Mouse (Mus musculus) heart, embryonic 10.5 days (tissue): ENCODE results near the gene Cacng4. TPM values are rescaled to one million over a fixed set of nuclear protein-coding genes. Genes with fewer than 3 reads are reported as not detected.

ENCODE experiments used
- DNase-seq: peaks from one replicate; pipeline ENCODE4 v3.0.0-alpha.2; 2017; ENCODE audit warnings: low spot score
- H3K27ac ChIP-seq: fragments of 300-500 bp; sonication (generic); 2 replicates; pipeline ENCODE4 v1.5.1; 2016; ENCODE audit warnings: mild to moderate bottlenecking
- H3K27me3 ChIP-seq: fragments of 300-500 bp; sonication (generic); 2 replicates; pipeline ENCODE4 v1.6.1; 2016; ENCODE audit warnings: mild to moderate bottlenecking; ENCODE audit not compliant: poor library complexity, insufficient read depth, severe bottlenecking
- H3K36me3 ChIP-seq: fragments of 300-500 bp; sonication (generic); 2 replicates; pipeline ENCODE4 v1.6.1; 2016; ENCODE audit warnings: mild to moderate bottlenecking, moderate library complexity
- H3K4me1 ChIP-seq: fragments of 300-500 bp; sonication (generic); 2 replicates; pipeline ENCODE4 v1.6.1; 2016; ENCODE audit warnings: mild to moderate bottlenecking
- H3K4me3 ChIP-seq: fragments of 300-500 bp; sonication (generic); 2 replicates; pipeline ENCODE4 v1.5.1; 2016; ENCODE audit warnings: mild to moderate bottlenecking, moderate library complexity
- H3K9me3 ChIP-seq: fragments of 300-500 bp; sonication (generic); 2 replicates; pipeline ENCODE4 v1.6.1; 2016; ENCODE audit warnings: mild to moderate bottlenecking, moderate library complexity
- WGBS: fragments of 180-500 bp; shearing (Covaris S2); methylation state at CpG from one replicate; pipeline ENCODE4 v1.1.7; 2016; 5-methylcytosine and 5-hydroxymethylcytosine counted together
- polyA plus RNA-seq: library from polyadenylated mRNA; unstranded; fragments of >200 nt; fragmentation: Nextera tagmentation; extraction: Ambion mirVana; gene quantifications from 2 replicates; pipeline ENCODE4 v1.2.1, GENCODE M21; 2016

Cacng4 gene
- polyA plus RNA-seq, 1 experiment from 2014 or later: 0.80 TPM

- Histone ChIP-seq H3K4me1 (peaks cover 12% of the 10 kb centered on the region; the same call in 1 of the 2 replicates), H3K27me3 (peaks cover 16% of the 10 kb centered on the region; the same call in 1 of the 2 replicates), H3K27ac (no peak overlapping the region), H3K36me3 (no peaks in the 10 kb centered on the region), H3K9me3 (no peaks in the 10 kb centered on the region), H3K4me3 (no peak overlapping the region)
- DNase-seq: no peak
- WGBS: 65% methylated on average over 27 of the region's 27 CpGs
Observed at GRCm38 (mm10) chr11:107703272-107704134, 90.9 kb downstream of the Cacng4 start.

GRCm38 (mm10) chr11:107699967-107700366 lies 94.4 kb downstream of the Cacng4 start:
- H3K27ac ChIP-seq: no peak overlapping the region

GRCm38 (mm10) chr11:107693338-107693737 lies 101.0 kb downstream of the Cacng4 start:
- Histone ChIP-seq H3K4me3 (no peak overlapping the region), H3K27ac (no peak overlapping the region), H3K9me3 (no peaks in the 10 kb centered on the region), H3K27me3 (no peaks in the 10 kb centered on the region), H3K36me3 (peaks cover 3% of the 10 kb centered on the region), H3K4me1 (no peaks in the 10 kb centered on the region)
- no peak for DNase-seq
- WGBS: 82% methylated on average over 6 of the region's 6 CpGs

More at GRCm38 (mm10) chr11:107699967-107700366, 94.4 kb downstream of the Cacng4 start:
- 84% methylated on average over 4 of the region's 4 CpGs for WGBS
- H3K4me3 ChIP-seq: no peak overlapping the region
- 0 out of 2 replicates have a peak, but pooled peaks cover 6% of the 10 kb centered on the region for H3K27me3 ChIP-seq
- H3K9me3 ChIP-seq: no peaks in the 10 kb centered on the region
- DNase-seq: no peak
- H3K36me3 ChIP-seq: no peaks in the 10 kb centered on the region
- H3K4me1 ChIP-seq: peaks cover 12% of the 10 kb centered on the region; the same call in 1 of the 2 replicates

GRCm38 (mm10) chr11:107691569-107691968 lies 102.8 kb downstream of the Cacng4 start:
- WGBS: 66% methylated on average over 8 of the region's 8 CpGs
- no peak for DNase-seq

GRCm38 (mm10) chr11:107688480-107688879 lies 105.9 kb downstream of the Cacng4 start:
- DNase-seq: no peak
- H3K27ac ChIP-seq: no peak overlapping the region
- 95% methylated on average over 10 of the region's 10 CpGs for WGBS
- no peaks in the 10 kb centered on the region for H3K9me3 ChIP-seq
- no peaks in the 10 kb centered on the region for H3K4me1 ChIP-seq
- peaks cover 25% of the 10 kb centered on the region for H3K36me3 ChIP-seq
- no peaks in the 10 kb centered on the region for H3K27me3 ChIP-seq
- no peak overlapping the region for H3K4me3 ChIP-seq

More at GRCm38 (mm10) chr11:107691569-107691968, 102.8 kb downstream of the Cacng4 start:
- no peaks in the 10 kb centered on the region for H3K4me1 ChIP-seq
- no peaks in the 10 kb centered on the region for H3K9me3 ChIP-seq
- H3K27me3 ChIP-seq: no peaks in the 10 kb centered on the region
- peaks cover 9% of the 10 kb centered on the region for H3K36me3 ChIP-seq
- no peak overlapping the region for H3K4me3 ChIP-seq
- H3K27ac ChIP-seq: no peak overlapping the region

GRCm38 (mm10) chr11:107686290-107686689 lies 108.1 kb downstream of the Cacng4 start:
- Histone ChIP-seq H3K9me3 (no peaks in the 10 kb centered on the region), H3K36me3 (peaks cover 31% of the 10 kb centered on the region), H3K4me3 (no peak overlapping the region), H3K4me1 (no peaks in the 10 kb centered on the region), H3K27me3 (no peaks in the 10 kb centered on the region), H3K27ac (no peak overlapping the region)
- WGBS: 85% methylated on average over 20 of the region's 20 CpGs
- DNase-seq: no peak

- H3K9me3 ChIP-seq: no peaks in the 10 kb centered on the region
- H3K4me3 ChIP-seq: no peak overlapping the region
- peaks cover 35% of the 10 kb centered on the region for H3K36me3 ChIP-seq
- no peaks in the 10 kb centered on the region for H3K27me3 ChIP-seq
- H3K4me1 ChIP-seq: no peaks in the 10 kb centered on the region
- no peak overlapping the region for H3K27ac ChIP-seq
- 78% methylated on average over 19 of the region's 19 CpGs for WGBS
- DNase-seq: no peak
Observed at GRCm38 (mm10) chr11:107683544-107684465, 110.6 kb downstream of the Cacng4 start.

- H3K4me3 ChIP-seq: no peak overlapping the region
- no peaks in the 10 kb centered on the region for H3K4me1 ChIP-seq
- WGBS: 86% methylated on average over 9 of the region's 9 CpGs
- H3K27ac ChIP-seq: no peak overlapping the region
- no peaks in the 10 kb centered on the region for H3K27me3 ChIP-seq
- peaks cover 32% of the 10 kb centered on the region for H3K36me3 ChIP-seq
- no peaks in the 10 kb centered on the region for H3K9me3 ChIP-seq
- DNase-seq: no peak
Observed at GRCm38 (mm10) chr11:107682694-107683355, 111.5 kb downstream of the Cacng4 start.

Other genes starting within 250 kb of the Cacng4 start
- gene Helz, start 246.6 kb downstream of the Cacng4 start, polyA plus RNA-seq: 20.9 and 22.4 TPM in 2 replicates
- not detected in 2 replicates for gene Cacng1, start 78.0 kb downstream of the Cacng4 start, polyA plus RNA-seq
- 0.10 and 0.26 TPM in 2 replicates for gene Cacng5, start 120.5 kb upstream of the Cacng4 start, polyA plus RNA-seq